Mouse (Mus musculus): ENCODE measurements around the gene Pabpn1l. TPM values are rescaled to one million over a fixed set of nuclear protein-coding genes. Genes with fewer than 3 reads are reported as not detected.
A peak's percentile ranks its signal among the peaks of the same experiment; 100 is the strongest.

The Pabpn1l gene
- polyA plus RNA-seq, 1 experiment from 2014 or later, result not detected

- Histone ChIP-seq H3K27me3 (ENCODE audit: control insufficient read depth, insufficient read depth, low read length) (no peaks in the 10 kb centered on the region), H3K36me3 (replicated peaks; ENCODE audit: control insufficient read depth, insufficient read depth) (peaks cover 36% of the 10 kb centered on the region), H3K27ac (no peak overlapping the region), H3K9me3 (ENCODE audit: control insufficient read depth, low read length) (no peaks in the 10 kb centered on the region), H3K4me2 (replicated peaks) (no peak overlapping the region), H3K4me1 (replicated peaks; ENCODE audit: control insufficient read depth, insufficient read depth, low read length) (no peaks in the 10 kb centered on the region), H3K4me3 (replicated peaks; ENCODE audit: low read length) (no peak overlapping the region), H3K9ac (no peak overlapping the region)
- ATAC-seq (ENCODE audit: low FRiP score) (no peak), DNase-seq (ENCODE audit: low spot score) (no peak)
- WGBS, result 69% methylated on average over 2 of the region's 2 CpGs
These were observed 4.4 kb upstream of the Pabpn1l start for GRCm38 (mm10) chr8:122626896-122627295.

- DNase-seq (ENCODE audit: low spot score) (no peak), ATAC-seq (ENCODE audit: low FRiP score) (no peak)
- Histone ChIP-seq H3K27me3 (ENCODE audit: control insufficient read depth, insufficient read depth, low read length) (no peaks in the 10 kb centered on the region), H3K27ac (no peak overlapping the region), H3K9ac (no peak overlapping the region), H3K36me3 (replicated peaks; ENCODE audit: control insufficient read depth, insufficient read depth) (peaks cover 30% of the 10 kb centered on the region), H3K4me3 (replicated peaks; ENCODE audit: low read length) (no peak overlapping the region), H3K4me1 (replicated peaks; ENCODE audit: control insufficient read depth, insufficient read depth, low read length) (no peaks in the 10 kb centered on the region), H3K4me2 (replicated peaks) (no peak overlapping the region), H3K9me3 (ENCODE audit: control insufficient read depth, low read length) (no peaks in the 10 kb centered on the region)
- WGBS, result 87% methylated on average over 9 of the region's 9 CpGs
These were observed 3.3 kb upstream of the Pabpn1l start for GRCm38 (mm10) chr8:122625811-122626210.

- Histone ChIP-seq H3K27ac (no peak overlapping the region), H3K36me3 (replicated peaks; ENCODE audit: control insufficient read depth, insufficient read depth) (peaks cover 20% of the 10 kb centered on the region), H3K4me2 (replicated peaks) (no peak overlapping the region), H3K9me3 (ENCODE audit: control insufficient read depth, low read length) (no peaks in the 10 kb centered on the region), H3K4me1 (replicated peaks; ENCODE audit: control insufficient read depth, insufficient read depth, low read length) (no peaks in the 10 kb centered on the region; the same call in 1 of the 2 replicates), H3K9ac (no peak overlapping the region), H3K4me3 (replicated peaks; ENCODE audit: low read length) (no peak overlapping the region), H3K27me3 (ENCODE audit: control insufficient read depth, insufficient read depth, low read length) (no peaks in the 10 kb centered on the region)
- 70% methylated on average over 5 of the region's 5 CpGs for WGBS
- no peak for DNase-seq (ENCODE audit: low spot score)
- ATAC-seq (ENCODE audit: low FRiP score), result no peak
These were observed 2.1 kb upstream of the Pabpn1l start for GRCm38 (mm10) chr8:122624653-122625052.

GRCm38 (mm10) chr8:122623844-122624642 is 1.5 kb upstream of the Pabpn1l start:
- DNase-seq (ENCODE audit: low spot score), result no peak
- Histone ChIP-seq H3K27me3 (ENCODE audit: control insufficient read depth, insufficient read depth, low read length) (no peaks in the 10 kb centered on the region), H3K4me3 (replicated peaks; ENCODE audit: low read length) (no peak overlapping the region), H3K4me1 (replicated peaks; ENCODE audit: control insufficient read depth, insufficient read depth, low read length) (no peaks in the 10 kb centered on the region; the same call in 1 of the 2 replicates), H3K9ac (no peak overlapping the region), H3K9me3 (ENCODE audit: control insufficient read depth, low read length) (no peaks in the 10 kb centered on the region), H3K4me2 (replicated peaks) (no peak overlapping the region), H3K36me3 (replicated peaks; ENCODE audit: control insufficient read depth, insufficient read depth) (peaks cover 13% of the 10 kb centered on the region), H3K27ac (no peak overlapping the region)
- ATAC-seq (ENCODE audit: low FRiP score), result no peak
- WGBS, result 91% methylated on average over 17 of the region's 17 CpGs

- Histone ChIP-seq H3K27me3 (ENCODE audit: control insufficient read depth, insufficient read depth, low read length) (no peaks in the 10 kb centered on the region), H3K27ac (no peak overlapping the region), H3K4me3 (replicated peaks; ENCODE audit: low read length) (no peak overlapping the region), H3K4me2 (replicated peaks) (no peak overlapping the region), H3K9me3 (ENCODE audit: control insufficient read depth, low read length) (no peaks in the 10 kb centered on the region), H3K9ac (no peak overlapping the region), H3K4me1 (replicated peaks; ENCODE audit: control insufficient read depth, insufficient read depth, low read length) (no peaks in the 10 kb centered on the region; the same call in 1 of the 2 replicates), H3K36me3 (replicated peaks; ENCODE audit: control insufficient read depth, insufficient read depth) (0 out of 2 replicates have a peak, but pooled peaks cover 6% of the 10 kb centered on the region)
- 44% methylated on average over 5 of the region's 5 CpGs for WGBS
- ATAC-seq (ENCODE audit: low FRiP score) (no peak), DNase-seq (ENCODE audit: low spot score) (no peak)
These were observed 2.1 kb downstream of the Pabpn1l start for GRCm38 (mm10) chr8:122620446-122620845.

GRCm38 (mm10) chr8:122618660-122619378 is 3.7 kb downstream of the Pabpn1l start:
- Histone ChIP-seq H3K9me3 (ENCODE audit: control insufficient read depth, low read length) (no peaks in the 10 kb centered on the region), H3K4me2 (replicated peaks) (no peak overlapping the region), H3K27me3 (ENCODE audit: control insufficient read depth, insufficient read depth, low read length) (no peaks in the 10 kb centered on the region), H3K9ac (no peak overlapping the region), H3K4me1 (replicated peaks; ENCODE audit: control insufficient read depth, insufficient read depth, low read length) (no peaks in the 10 kb centered on the region; the same call in 1 of the 2 replicates), H3K36me3 (replicated peaks; ENCODE audit: control insufficient read depth, insufficient read depth) (peaks cover 13% of the 10 kb centered on the region), H3K4me3 (replicated peaks; ENCODE audit: low read length) (no peak overlapping the region), H3K27ac (no peak overlapping the region)
- no peak for ATAC-seq (ENCODE audit: low FRiP score)
- 74% methylated on average over 6 of the region's 6 CpGs for WGBS
- DNase-seq (ENCODE audit: low spot score), result no peak

- WGBS, result 26% methylated on average over 5 of the region's 7 CpGs
- Histone ChIP-seq H3K36me3 (replicated peaks; ENCODE audit: control insufficient read depth, insufficient read depth) (peaks cover 13% of the 10 kb centered on the region), H3K27ac (no peak overlapping the region), H3K4me2 (replicated peaks) (no peak overlapping the region), H3K9ac (no peak overlapping the region), H3K4me3 (replicated peaks; ENCODE audit: low read length) (no peak overlapping the region), H3K4me1 (replicated peaks; ENCODE audit: control insufficient read depth, insufficient read depth, low read length) (no peaks in the 10 kb centered on the region; the same call in 1 of the 2 replicates), H3K27me3 (ENCODE audit: control insufficient read depth, insufficient read depth, low read length) (no peaks in the 10 kb centered on the region), H3K9me3 (ENCODE audit: control insufficient read depth, low read length) (no peaks in the 10 kb centered on the region)
- DNase-seq (ENCODE audit: low spot score), result peak; percentile 89
- ATAC-seq (ENCODE audit: low FRiP score), result no peak
These were observed 4.5 kb downstream of the Pabpn1l start for GRCm38 (mm10) chr8:122617947-122618546.

- Histone ChIP-seq H3K4me1 (replicated peaks; ENCODE audit: control insufficient read depth, insufficient read depth, low read length) (peaks cover 9% of the 10 kb centered on the region), H3K4me3 (replicated peaks; ENCODE audit: low read length) (no peak overlapping the region), H3K36me3 (replicated peaks; ENCODE audit: control insufficient read depth, insufficient read depth) (peaks cover 13% of the 10 kb centered on the region), H3K9ac (no peak overlapping the region), H3K4me2 (replicated peaks) (no peak overlapping the region), H3K9me3 (ENCODE audit: control insufficient read depth, low read length) (no peaks in the 10 kb centered on the region), H3K27ac (no peak overlapping the region), H3K27me3 (ENCODE audit: control insufficient read depth, insufficient read depth, low read length) (no peaks in the 10 kb centered on the region)
- DNase-seq (ENCODE audit: low spot score), result no peak
- ATAC-seq (ENCODE audit: low FRiP score), result no peak
- 82% methylated on average over 9 of the region's 9 CpGs for WGBS
These were observed 6.2 kb downstream of the Pabpn1l start for GRCm38 (mm10) chr8:122616181-122616905.

Data from hindbrain, embryonic 14.5 days (tissue).